Mouse (Mus musculus): ENCODE data around the gene Nmnat2.

The Nmnat2 gene

GRCm38 (mm10) chr1:152954821-152955523 is at the start of gene Nmnat2:
TSS of gene Nmnat2 (plus strand) at chr1:152954993.
- in situ Hi-C loops (cut with MboI, MseI): loop anchor here in 1 of 2 experiments (10.0 kb wide), 1 partner anchor 860 kb away; the partner anchor contains the start of gene 1700025G04Rik

GRCm38 (mm10) chr1:152913483-152914460 is 41.0 kb upstream of the Nmnat2 start:
- in situ Hi-C loops (cut with MboI, MseI): no loop called here

- in situ Hi-C loops (cut with MboI, MseI): no loop called here
These were observed 39.0 kb upstream of the Nmnat2 start for GRCm38 (mm10) chr1:152915766-152916165.

- in situ Hi-C loops (cut with MboI, MseI): no loop called here
These were observed 37.9 kb upstream of the Nmnat2 start for GRCm38 (mm10) chr1:152916936-152917335.

GRCm38 (mm10) chr1:152917626-152918025 is 37.2 kb upstream of the Nmnat2 start:
- in situ Hi-C loops (cut with MboI, MseI): no loop called here

GRCm38 (mm10) chr1:152921786-152922185 is 33.0 kb upstream of the Nmnat2 start:
- in situ Hi-C loops (cut with MboI, MseI): no loop called here

- in situ Hi-C loops (cut with MboI, MseI): no loop called here
These were observed 20.8 kb upstream of the Nmnat2 start for GRCm38 (mm10) chr1:152933962-152934361.

- in situ Hi-C loops (cut with MboI, MseI): loop anchor here in 1 of 2 experiments (5.0 kb wide), 1 partner anchor 68 kb away; no protein-coding TSS in a partner anchor
These were observed 19.3 kb upstream of the Nmnat2 start for GRCm38 (mm10) chr1:152935476-152935875.

GRCm38 (mm10) chr1:152936365-152936764 is 18.4 kb upstream of the Nmnat2 start:
- in situ Hi-C loops (cut with MboI, MseI): loop anchor here in 1 of 2 experiments (5.0 kb wide), 1 partner anchor 69 kb away; no protein-coding TSS in a partner anchor

- in situ Hi-C loops (cut with MboI, MseI): no loop called here
These were observed 11.8 kb upstream of the Nmnat2 start for GRCm38 (mm10) chr1:152942977-152943376.

- in situ Hi-C loops (cut with MboI, MseI): loop anchor here in 1 of 2 experiments (10.0 kb wide), 1 partner anchor 859 kb away; the partner anchor contains the start of gene 1700025G04Rik
These were observed 626 bp upstream of the Nmnat2 start for GRCm38 (mm10) chr1:152954167-152954566.

- in situ Hi-C loops (cut with MboI, MseI): loop anchor here in 1 of 2 experiments (10.0 kb wide), 1 partner anchor 861 kb away; the partner anchor contains the start of gene 1700025G04Rik
These were observed 895 bp downstream of the Nmnat2 start for GRCm38 (mm10) chr1:152955564-152956211.

- in situ Hi-C loops (cut with MboI, MseI): loop anchor here in 1 of 2 experiments (10.0 kb wide), 1 partner anchor 861 kb away; the partner anchor contains the start of gene 1700025G04Rik
These were observed 1.4 kb downstream of the Nmnat2 start for GRCm38 (mm10) chr1:152956221-152956620.

- in situ Hi-C loops (cut with MboI, MseI): no loop called here
These were observed 9.6 kb downstream of the Nmnat2 start for GRCm38 (mm10) chr1:152964344-152964743.

- in situ Hi-C loops (cut with MboI, MseI): no loop called here
These were observed 11.4 kb downstream of the Nmnat2 start for GRCm38 (mm10) chr1:152966222-152966621.

- in situ Hi-C loops (cut with MboI, MseI): no loop called here
These were observed 11.9 kb downstream of the Nmnat2 start for GRCm38 (mm10) chr1:152966686-152967085.

- in situ Hi-C loops (cut with MboI, MseI): no loop called here
These were observed 14.3 kb downstream of the Nmnat2 start for GRCm38 (mm10) chr1:152969081-152969480.

- in situ Hi-C loops (cut with MboI, MseI): no loop called here
These were observed 18.2 kb downstream of the Nmnat2 start for GRCm38 (mm10) chr1:152972957-152973356.

- in situ Hi-C loops (cut with MboI, MseI): no loop called here
These were observed 18.6 kb downstream of the Nmnat2 start for GRCm38 (mm10) chr1:152973421-152973820.

- in situ Hi-C loops (cut with MboI, MseI): no loop called here
These were observed 19.1 kb downstream of the Nmnat2 start for GRCm38 (mm10) chr1:152973861-152974260.

GRCm38 (mm10) chr1:152975144-152975543 is 20.4 kb downstream of the Nmnat2 start:
- in situ Hi-C loops (cut with MboI, MseI): no loop called here

All from T-helper 17 cell (primary cell).